Mouse (Mus musculus): Measurements from ENCODE around the gene Zfp292. TPM values are rescaled to one million over a fixed set of nuclear protein-coding genes. Genes with fewer than 3 reads are reported as not detected.
A peak's percentile ranks its signal among the peaks of the same experiment; 100 is the strongest.

The Zfp292 gene
- total and polyA plus RNA-seq, 3 experiments: 9.8 to 19.4 (median 16.8) TPM

DNA sequence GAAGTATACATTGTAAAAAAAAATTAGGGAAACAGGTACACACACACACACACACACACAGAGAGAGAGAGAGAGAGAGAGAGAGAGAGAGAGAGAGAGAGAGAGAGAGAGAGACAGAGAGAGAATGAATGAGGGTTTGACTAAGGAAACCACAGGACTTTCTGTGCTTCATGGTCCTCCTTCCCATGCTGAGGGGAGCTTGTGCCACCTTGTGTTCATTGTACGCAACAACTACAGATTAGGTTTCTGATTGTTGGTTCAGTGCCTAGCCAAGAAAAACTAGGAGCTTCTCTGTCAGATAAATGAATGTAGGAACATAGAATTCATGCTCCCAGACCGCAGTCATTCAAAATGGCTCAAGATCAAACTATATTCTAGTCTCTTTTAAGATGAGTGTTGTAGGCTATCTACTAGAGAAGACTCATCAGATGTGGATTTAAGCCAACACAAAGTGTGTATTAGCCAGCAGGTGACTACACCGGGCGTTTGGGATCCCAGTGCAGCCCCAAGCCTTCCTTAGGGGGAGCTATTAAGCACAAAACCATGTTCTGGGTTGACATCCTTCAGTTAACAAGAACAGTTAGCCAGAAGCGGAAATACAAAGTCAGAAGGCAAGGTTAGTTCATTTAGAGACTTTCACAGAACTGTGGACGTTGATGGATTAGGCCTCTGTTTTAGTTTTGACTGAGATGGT is 39.6 kb upstream of the Zfp292 start:
- Histone ChIP-seq H3K4me1 (ENCODE audit: control insufficient read depth in 1 of 2, insufficient read depth in 2 of 2, low read length in 2 of 2) (no peaks in the 10 kb centered on the region), H3K27ac (ENCODE audit: control insufficient read depth, low read depth, low read length) (no peak overlapping the region), H3K4me3 (ENCODE audit: control insufficient read depth in 1 of 2, insufficient read depth in 1 of 2, low read depth in 2 of 2, low read length in 2 of 2) (no peak overlapping the region), H3K9ac (ENCODE audit: control insufficient read depth, low read depth, low read length, poor library complexity, severe bottlenecking) (no peak overlapping the region), H3K9me3 (replicated peaks; ENCODE audit: insufficient read depth, low read length) (no peaks in the 10 kb centered on the region), H3K79me2 (ENCODE audit: control insufficient read depth, insufficient read depth, low read length, poor library complexity) (no peaks in the 10 kb centered on the region), H3K27me3 (ENCODE audit: control insufficient read depth in 1 of 2, insufficient read depth in 2 of 2, low read length in 2 of 2) (peaks cover 0 to 1% of the 10 kb centered on the region in 2 experiments; a peak in 2 of 4 replicates), H3K36me3 (ENCODE audit: control insufficient read depth in 1 of 2, insufficient read depth in 2 of 2, low read length in 2 of 2) (no peaks in the 10 kb centered on the region)
- DNase-seq (ENCODE audit: low read depth, low spot score): peak; percentile 74
- no peak for TF ChIP-seq MYC (IDR thresholded peaks at IDR 0.05; ENCODE audit: low read depth, low read length)
- TF ChIP-seq POLR2AphosphoS5 (IDR thresholded peaks at IDR 0.05; ENCODE audit: borderline replicate concordance, low read depth, low read length): no peak
- no peak for TF ChIP-seq BHLHE40 (IDR thresholded peaks at IDR 0.05; ENCODE audit: borderline replicate concordance, low read depth, low read length)
- no peak for TF ChIP-seq CHD1 (IDR thresholded peaks at IDR 0.05; ENCODE audit: low read depth, low read length)
- TF ChIP-seq KAT2A (conservative IDR thresholded peaks at IDR 0.05; ENCODE audit: low read depth, low read length): no peak
- TF ChIP-seq NRF1 (IDR thresholded peaks at IDR 0.05; ENCODE audit: insufficient read depth, low read depth, low read length, poor library complexity, severe bottlenecking): no peak
- TF ChIP-seq RCOR1 (IDR thresholded peaks at IDR 0.05; ENCODE audit: low read depth, low read length): no peak
- TF ChIP-seq GABPA (IDR thresholded peaks at IDR 0.05; ENCODE audit: low read depth, low read length): no peak
- 0 out of 2 replicates have a peak, but pooled peaks have one; percentile 11 for TF ChIP-seq JUND (IDR thresholded peaks at IDR 0.05; ENCODE audit: low read depth, low read length)
- no peak for TF ChIP-seq TAL1 (IDR thresholded peaks at IDR 0.05; ENCODE audit: low read length)
- no peak for TF ChIP-seq ZKSCAN1 (IDR thresholded peaks at IDR 0.05; ENCODE audit: low read depth, low read length)
- no peak for TF ChIP-seq MAX (IDR thresholded peaks at IDR 0.05; ENCODE audit: low read length)
- no peak for TF ChIP-seq MXI1 (IDR thresholded peaks at IDR 0.05; ENCODE audit: low read depth, low read length)
- no peak for TF ChIP-seq MEF2A (IDR thresholded peaks at IDR 0.05; ENCODE audit: extremely low read depth, insufficient replicate concordance, low read depth, low read length, poor library complexity, severe bottlenecking)
- peak; percentile 39; the same call in 1 of the 2 replicates for TF ChIP-seq SIN3A (IDR thresholded peaks at IDR 0.05; ENCODE audit: low read length)
- no peak for TF ChIP-seq ETS1 (IDR thresholded peaks at IDR 0.05; ENCODE audit: low read depth, low read length)
- no peak for TF ChIP-seq ELF1 (IDR thresholded peaks at IDR 0.05; ENCODE audit: low read depth, low read length)
- TF ChIP-seq ZC3H11A (IDR thresholded peaks at IDR 0.05; ENCODE audit: low read depth, low read length): peak; percentile 88
- TF ChIP-seq POLR2AphosphoS2 (IDR thresholded peaks at IDR 0.05; ENCODE audit: low read length): no peak
- TF ChIP-seq UBTF (IDR thresholded peaks at IDR 0.05; ENCODE audit: borderline replicate concordance, insufficient read depth, low read depth, low read length): no peak
- TF ChIP-seq CTCF (IDR thresholded peaks at IDR 0.05 in 2 of 3, conservative IDR thresholded peaks at IDR 0.05 in 1 of 3; ENCODE audit: control insufficient read depth in 1 of 3, insufficient read depth in 1 of 3, low read depth in 2 of 3, low read length in 3 of 3, poor library complexity in 1 of 3, severe bottlenecking in 1 of 3): peak; percentile 64 to 82 (median 71)
- TF ChIP-seq MAZ (IDR thresholded peaks at IDR 0.05; ENCODE audit: low read depth, low read length): no peak
- peak; percentile 90 for TF ChIP-seq RAD21 (IDR thresholded peaks at IDR 0.05; ENCODE audit: low read depth, low read length)
- no peak for TF ChIP-seq USF1 (IDR thresholded peaks at IDR 0.05; ENCODE audit: low read depth, low read length)
- TF ChIP-seq MYB (IDR thresholded peaks at IDR 0.05; ENCODE audit: low read depth, low read length): no peak
- no peak for TF ChIP-seq E2F4 (IDR thresholded peaks at IDR 0.05; ENCODE audit: borderline replicate concordance, low read depth, low read length)
- peak; percentile 88 for TF ChIP-seq SMC3 (IDR thresholded peaks at IDR 0.05; ENCODE audit: low read depth, low read length)
